Mouse (Mus musculus) adrenal gland, postnatal 14 days (tissue): ENCODE data around the gene Esp31. TPM values are rescaled to one million over a fixed set of nuclear protein-coding genes. Genes with fewer than 3 reads are reported as not detected.

ENCODE experiments used
- DNase-seq: peaks from one replicate; pipeline ENCODE4 v3.0.0; 2021; ENCODE audit warnings: mixed read lengths
- long read RNA-seq, 2 experiments: library from polyadenylated mRNA; stranded (forward); transcript quantifications; one replicate each; pipeline ENCODE4 v2.0.0; 2021
- total RNA-seq: library from RNA; stranded (reverse); gene quantifications from 2 replicates; pipeline ENCODE4 v1.2.3, GENCODE M21; 2021

The Esp31 gene
- total RNA-seq: not detected in 2 replicates
- long read RNA-seq, experiment 1: 0 reads
- long read RNA-seq, experiment 2: 0 reads

DNA sequence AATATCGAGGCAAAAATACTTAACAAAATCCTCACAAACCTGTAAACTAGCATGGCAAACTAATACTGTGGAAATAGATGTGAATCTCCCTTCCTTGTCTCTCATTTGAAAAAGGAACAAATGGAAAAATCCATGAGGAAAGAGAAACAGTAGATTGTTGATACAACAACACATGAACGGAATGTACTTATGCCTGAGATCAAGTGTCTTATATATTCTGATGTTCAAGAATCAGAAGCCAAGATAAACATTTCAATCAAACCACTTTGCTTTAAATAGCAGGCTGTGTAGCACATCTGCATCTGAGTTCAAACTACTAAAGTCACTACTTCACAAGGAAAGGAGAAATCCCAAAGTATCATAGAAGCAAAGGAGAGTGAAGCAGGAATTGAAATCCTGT, at the start of gene Esp31:
TSS of gene Esp31 (plus strand) at position 301 of the 400 bp plus-strand sequence.
- DNase-seq: no peak

Other genes with a start within 250 kb of the Esp31 start
- gene Esp36, start 219.3 kb upstream of the Esp31 start, total RNA-seq: not detected in 2 replicates
- not detected in 2 replicates for gene Esp34, start 85.3 kb upstream of the Esp31 start, total RNA-seq